Mouse (Mus musculus) bone marrow macrophage, adult 2 months (primary cell): ENCODE results near the gene Vps13d.

Experiments
- CTCF ChIP-seq: IDR thresholded peaks from 2 replicates; pipeline ENCODE4 v1.5.1; 2012; ENCODE audit warnings: low read depth, mild to moderate bottlenecking, low read length, moderate library complexity
- POLR2A ChIP-seq: IDR thresholded peaks from 2 replicates; pipeline ENCODE4 v1.6.1; 2012; ENCODE audit warnings: mild to moderate bottlenecking, low read depth, low read length, borderline replicate concordance

DNA sequence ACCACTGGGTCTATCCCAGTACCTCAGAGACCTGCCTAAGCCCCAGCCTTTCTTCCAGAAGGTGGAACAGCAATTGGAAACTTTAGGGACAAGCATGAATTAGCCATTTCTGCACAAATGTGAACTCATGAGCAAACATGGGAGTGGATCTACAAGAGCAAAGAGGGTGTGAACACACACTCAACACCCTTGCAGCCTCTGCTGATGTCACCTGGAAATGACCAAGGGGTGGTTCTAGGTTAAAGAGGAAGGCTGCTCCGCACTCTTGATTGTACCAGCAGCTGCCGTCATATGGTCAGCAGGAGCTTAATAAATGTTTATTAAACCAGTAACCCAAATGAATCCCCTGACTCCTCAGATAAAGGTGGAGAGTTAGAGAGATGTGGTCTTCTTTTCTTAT lies 35.8 kb upstream of the Vps13d start:
- TF ChIP-seq POLR2A (no peak), CTCF (no peak)
